Mouse (Mus musculus) kidney, postnatal 25 days (tissue): ENCODE data around the gene Efna2.
A peak's percentile ranks its signal among the peaks of the same experiment; 100 is the strongest.

Experiments used
- DNase-seq, 2 experiments: peaks; one replicate each; pipeline ENCODE4 v3.0.0; 2021; ENCODE audit warnings: mixed read lengths in 2 of 2

The Efna2 gene

GRCm38 (mm10) chr10:80169651-80170050 lies 9.6 kb upstream of the Efna2 start:
- no peak for DNase-seq

GRCm38 (mm10) chr10:80170052-80170451 lies 9.2 kb upstream of the Efna2 start:
- peak in 1 of 2 experiments; percentile 68 for DNase-seq

GRCm38 (mm10) chr10:80170601-80171021 lies 8.7 kb upstream of the Efna2 start:
- DNase-seq, result peak in 1 of 2 experiments; percentile 53

- peak in 1 of 2 experiments; percentile 50 for DNase-seq
Measured at GRCm38 (mm10) chr10:80171252-80171651, 8.0 kb upstream of the Efna2 start.

DNA sequence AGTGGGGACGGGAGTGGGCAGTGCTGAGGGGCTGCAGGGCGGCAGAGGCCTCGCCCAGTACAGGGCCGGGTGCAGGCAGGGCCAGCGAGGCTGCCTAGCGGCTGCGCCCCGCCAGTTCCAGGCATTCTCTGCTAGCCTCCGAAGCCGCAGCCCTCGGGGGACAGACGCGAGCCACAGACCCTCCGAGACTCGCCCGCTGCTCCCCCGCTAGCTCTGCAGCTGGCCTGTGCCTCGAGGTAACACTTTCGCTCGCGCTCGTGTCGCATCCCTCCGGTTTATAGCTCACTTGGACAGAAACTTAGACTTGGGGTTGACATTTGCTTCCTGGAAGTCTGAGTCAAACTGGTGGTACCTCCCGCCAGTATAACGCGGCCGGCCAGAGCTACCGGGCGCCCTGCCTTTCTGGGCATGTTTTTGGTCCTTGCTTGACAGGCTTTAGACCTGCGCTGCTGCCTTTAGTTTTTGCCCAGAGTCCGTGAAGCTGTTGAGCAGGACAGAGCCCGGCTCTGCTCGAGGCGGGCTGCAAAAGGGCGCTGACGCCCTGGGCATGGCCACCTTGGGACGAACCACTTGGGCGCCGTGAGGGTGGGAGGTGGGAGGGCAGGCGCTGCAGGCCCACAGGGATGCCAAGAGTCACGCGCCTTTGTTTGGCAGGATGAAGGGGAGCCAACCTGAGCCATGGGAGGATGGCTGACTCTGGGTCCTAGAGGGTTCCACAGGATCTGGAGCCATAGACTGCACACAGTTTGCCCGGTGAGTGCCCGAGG lies 7.3 kb upstream of the Efna2 start:
- peak in 1 of 2 experiments; percentile 69 for DNase-seq

DNA sequence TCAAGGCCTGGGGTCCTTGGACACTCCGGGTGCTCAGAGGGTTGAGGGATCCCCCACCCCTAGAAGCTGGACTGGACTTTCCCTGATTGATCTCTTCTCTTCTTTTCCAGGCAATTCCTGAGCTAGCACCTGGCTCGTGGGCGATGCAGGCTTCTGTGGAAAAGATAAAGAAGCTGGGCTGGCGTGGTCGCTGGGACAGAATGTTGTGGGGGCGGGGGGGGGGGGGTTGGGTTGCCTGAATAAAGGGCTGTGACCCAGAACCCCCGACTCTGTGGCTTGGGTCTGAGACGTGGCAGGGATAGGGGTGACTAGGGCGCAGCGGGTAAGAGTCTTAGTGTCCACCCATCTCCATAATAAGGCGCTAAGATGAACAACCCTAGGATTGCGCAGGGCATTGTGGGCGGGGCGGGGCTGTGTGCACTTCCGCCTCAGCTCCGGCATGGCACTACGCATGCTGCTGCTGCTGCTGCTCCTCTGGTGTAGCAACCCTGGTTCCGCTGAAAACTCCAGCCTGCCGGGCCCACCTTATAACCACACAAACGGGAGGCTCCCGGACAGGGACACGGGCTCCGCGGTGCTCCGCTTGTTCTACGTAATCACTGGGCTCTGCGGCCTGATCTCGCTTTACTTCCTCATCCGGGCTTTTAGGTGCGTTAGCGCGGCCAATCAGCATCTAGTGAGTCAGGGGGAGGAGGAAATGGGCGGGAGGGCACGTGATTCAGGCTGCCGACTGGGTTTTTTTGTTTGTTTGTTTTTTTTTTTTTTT lies 6.6 kb upstream of the Efna2 start, which contains the start of gene 1600002K03Rik:
1600002K03Rik (plus strand) TSS at position 418 of the 766 bp plus-strand sequence.
- DNase-seq, result peak; percentile 90 to 94

- DNase-seq, result no peak
Measured at GRCm38 (mm10) chr10:80173358-80173757, 5.9 kb upstream of the Efna2 start.

GRCm38 (mm10) chr10:80173955-80174640 lies 5.2 kb upstream of the Efna2 start:
- DNase-seq, result no peak

DNA sequence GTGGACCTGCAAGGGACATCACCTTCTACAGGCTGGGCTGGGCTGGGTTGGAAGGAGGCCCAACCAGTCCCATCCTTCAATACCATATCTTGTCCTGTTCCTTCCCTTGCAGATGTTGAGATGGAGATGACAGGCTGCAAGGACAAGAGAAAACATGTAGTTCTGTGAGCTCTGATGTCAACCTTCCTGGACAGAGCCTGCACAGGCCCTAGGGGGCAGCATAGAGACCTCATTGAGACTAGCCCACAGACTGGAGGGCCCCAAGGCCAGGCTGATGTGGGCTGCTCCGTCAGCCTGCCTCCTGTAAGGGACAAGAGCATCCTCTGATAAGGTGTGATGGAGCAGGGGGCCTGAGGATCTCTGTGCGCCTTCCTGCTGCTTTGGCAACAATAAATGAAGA lies 4.6 kb upstream of the Efna2 start:
- DNase-seq, result peak; percentile 63 to 66

DNA sequence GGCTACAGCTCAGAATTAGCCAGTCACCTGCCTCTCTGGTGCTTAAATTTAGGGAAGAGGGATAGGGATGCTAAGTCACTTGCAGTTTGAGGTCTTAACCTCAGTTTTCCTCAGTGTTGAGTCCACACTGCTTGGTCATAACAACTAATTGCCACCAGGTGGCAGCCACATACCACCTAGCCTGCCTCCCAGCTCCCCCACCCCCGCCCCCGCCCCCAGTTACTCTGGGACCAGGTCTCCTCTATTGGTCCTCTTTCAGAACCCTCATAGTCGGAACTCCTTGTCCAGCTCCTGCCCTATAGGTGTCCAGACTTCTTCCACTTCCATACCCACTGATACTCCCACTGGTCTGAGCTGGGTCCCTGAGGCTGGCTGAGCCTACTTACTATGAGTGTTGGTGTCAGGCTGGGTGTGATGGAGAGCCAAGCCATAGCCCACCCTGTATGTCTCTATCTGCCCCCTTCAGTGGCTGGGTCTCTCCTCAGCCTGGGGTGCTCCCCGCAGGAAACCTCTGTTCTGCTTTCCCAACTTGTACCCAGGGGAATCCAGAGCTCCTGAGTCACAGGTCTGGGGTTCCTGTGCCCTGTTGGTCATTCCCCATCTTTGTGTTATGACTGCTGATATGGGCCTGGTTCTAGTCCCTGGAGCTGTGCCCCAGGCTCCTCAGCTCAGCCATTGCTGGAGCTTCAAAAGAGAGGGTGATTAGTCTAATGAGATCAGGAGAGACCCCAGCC lies 3.6 kb upstream of the Efna2 start:
- DNase-seq, result peak in 1 of 2 experiments; percentile 48

- peak; percentile 34 to 62 for DNase-seq
Measured at GRCm38 (mm10) chr10:80176270-80176834, 2.9 kb upstream of the Efna2 start.

DNA sequence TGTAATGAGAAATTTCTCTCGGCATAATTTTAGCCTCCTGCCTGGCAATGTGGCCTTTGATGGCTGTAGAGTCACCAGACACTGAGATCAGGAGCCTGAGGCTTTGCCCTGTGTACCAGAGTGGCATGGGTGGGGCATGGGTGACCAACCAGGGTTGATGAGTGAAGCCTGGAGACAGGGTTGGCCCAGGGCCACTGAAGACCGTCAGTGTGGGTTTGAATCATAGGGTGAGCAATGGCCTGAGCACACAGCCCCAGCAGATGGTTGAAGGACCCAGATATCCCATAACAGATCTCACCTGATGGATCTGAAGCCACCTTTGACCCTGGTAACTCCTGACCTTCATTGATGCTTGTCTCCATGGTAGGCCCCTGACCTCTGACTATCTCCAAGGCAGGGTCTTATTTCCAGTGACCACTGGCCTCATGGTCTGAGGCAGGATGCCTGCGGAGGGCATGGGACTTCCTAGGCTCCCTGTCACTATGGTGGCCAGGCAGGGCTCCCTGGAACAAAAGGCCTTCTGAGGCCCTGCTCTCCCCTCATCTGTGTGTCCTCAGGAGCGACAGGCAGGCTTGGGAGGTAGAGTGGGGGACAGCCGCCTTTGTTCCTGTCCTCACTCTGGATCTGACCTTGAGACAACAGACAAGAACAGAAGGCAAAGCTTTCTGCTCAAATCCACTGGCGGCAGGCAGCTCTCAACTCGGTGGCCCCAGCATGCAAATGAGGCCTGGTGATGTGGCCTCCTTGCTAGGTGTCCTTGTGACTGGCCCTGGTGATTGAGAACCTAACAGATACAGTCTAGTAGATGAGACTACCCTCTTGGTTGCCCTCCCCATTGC lies 1.6 kb upstream of the Efna2 start:
- DNase-seq, result no peak

GRCm38 (mm10) chr10:80180288-80180687 lies 1.0 kb downstream of the Efna2 start:
- no peak for DNase-seq

DNA sequence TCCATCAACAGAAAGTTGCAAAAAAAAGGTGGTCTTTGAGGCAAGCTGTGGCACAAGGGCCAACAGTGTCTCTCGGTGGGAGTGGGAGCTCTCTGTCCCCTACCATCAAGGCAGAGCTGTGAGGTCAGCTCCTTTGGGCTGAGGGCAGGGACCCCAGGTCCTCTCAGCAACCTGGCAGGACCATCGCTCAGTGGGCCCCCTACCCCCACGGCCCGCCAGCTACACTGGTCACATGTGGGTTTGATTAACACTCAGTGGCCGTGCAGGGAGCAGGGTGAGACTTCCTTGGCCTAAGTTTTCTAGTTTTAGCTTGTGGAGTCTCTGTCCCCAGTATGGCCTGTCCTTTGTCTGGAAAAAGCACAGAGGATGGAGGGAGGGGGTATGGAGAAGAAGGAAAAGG lies 1.5 kb downstream of the Efna2 start:
- no peak for DNase-seq

DNA sequence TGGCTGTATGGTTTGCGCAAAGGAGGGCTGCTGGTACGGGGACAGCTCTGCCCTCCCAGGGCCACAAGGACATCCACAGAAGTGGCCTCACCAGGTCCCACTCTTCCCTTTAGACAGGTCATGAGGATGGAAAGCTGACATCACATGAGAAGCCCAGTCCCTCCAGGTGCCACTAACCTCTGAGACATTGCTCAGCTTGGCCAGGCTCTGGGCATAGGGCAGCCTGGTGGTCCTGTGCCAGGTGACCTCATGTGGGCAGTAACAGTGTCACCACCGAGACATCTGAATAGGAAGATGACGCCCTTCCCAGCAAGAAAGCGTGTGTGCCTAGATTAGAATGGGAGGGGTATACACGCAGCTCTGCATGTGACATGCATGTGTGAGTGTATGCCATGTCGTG lies 3.3 kb downstream of the Efna2 start:
- no peak for DNase-seq

DNA sequence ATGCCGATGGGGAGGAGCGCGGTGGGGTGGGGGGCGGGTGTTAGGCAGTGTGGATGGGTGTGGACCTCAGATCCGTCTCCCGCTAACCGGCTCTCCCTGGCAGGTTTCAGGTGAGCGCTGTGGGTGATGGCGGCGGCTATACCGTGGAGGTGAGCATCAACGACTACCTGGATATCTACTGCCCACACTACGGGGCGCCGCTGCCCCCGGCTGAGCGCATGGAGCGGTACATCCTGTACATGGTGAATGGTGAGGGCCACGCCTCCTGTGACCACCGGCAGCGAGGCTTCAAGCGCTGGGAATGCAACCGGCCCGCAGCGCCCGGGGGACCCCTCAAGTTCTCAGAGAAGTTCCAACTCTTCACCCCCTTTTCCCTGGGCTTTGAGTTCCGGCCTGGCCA lies 7.4 kb downstream of the Efna2 start:
- no peak for DNase-seq

GRCm38 (mm10) chr10:80187739-80188138 lies 8.5 kb downstream of the Efna2 start:
- no peak for DNase-seq

- DNase-seq, result no peak
Measured at GRCm38 (mm10) chr10:80188453-80189024, 9.3 kb downstream of the Efna2 start.

DNA sequence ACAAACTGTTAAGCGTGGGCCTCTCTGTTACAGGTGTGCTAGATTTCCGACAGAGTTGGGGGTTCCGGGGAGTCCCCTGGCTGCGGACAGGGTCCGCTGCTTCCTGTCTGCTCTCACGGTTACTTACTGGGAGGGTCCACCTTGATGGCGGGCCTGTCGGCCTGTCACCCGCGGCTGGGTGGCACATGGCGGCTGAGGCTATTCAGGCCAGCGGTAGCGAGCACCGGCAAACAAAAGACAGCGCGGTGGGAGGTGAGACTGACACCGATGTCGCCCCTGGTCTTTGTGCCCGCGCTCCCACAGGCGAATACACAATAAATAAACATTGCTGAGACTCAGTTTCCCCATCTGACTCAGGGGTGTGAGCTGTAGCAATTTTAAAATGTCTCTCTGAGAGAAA lies 10.7 kb downstream of the Efna2 start:
- no peak for DNase-seq

DNA sequence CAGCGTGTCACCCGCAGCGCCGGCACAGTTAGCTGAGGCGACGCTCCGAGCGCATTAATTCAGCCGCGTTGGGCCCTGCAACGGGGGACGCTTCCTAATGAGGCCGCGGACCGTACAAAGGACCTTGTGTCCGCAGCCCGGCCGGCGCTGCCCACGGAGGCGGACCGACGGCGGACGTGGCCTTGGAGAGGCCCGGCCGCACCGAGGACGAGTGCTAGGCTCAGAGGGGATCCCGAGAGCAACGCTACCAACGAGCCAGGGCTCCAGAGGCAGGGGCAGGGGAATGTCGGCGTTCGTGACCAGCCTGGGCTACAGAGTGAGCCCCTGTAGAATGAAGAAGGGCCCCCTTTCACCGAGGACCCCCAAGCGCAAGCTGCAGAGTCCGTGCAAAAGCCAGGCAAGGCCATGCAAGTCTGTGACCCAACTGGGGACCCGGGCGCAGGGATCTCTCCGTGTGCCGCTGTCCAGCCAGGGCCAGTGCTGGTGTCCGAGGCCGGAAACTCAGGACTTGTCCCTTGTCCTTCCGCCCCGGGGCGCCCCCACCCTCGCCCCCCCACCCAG lies 11.3 kb downstream of the Efna2 start:
- peak; percentile 31 to 67 for DNase-seq

DNA sequence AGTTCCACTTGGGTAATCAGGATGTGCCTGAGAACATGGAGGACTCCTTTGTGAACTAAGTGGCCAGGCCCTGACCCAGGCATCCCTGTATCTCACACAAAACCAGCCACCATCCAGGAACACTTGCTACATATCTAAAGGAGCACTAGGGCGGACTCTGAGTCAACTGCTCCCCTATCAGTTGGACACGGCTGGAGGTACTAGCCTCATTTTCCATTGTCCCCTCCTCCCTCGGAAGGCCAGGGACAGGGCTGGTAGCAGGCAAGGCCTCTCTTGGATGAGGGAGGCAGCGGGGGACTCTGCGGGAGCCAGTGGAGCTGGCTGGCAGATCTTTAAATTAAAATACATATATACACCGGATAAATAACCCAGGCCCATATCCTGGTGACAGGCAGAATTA lies 14.7 kb downstream of the Efna2 start:
- no peak for DNase-seq
